Mouse (Mus musculus): ENCODE measurements at regions not wholly inside any gene's neighbourhood (a gene's known extent, or its start where the extent isn't known, plus 50 kb on each side); places are given as distances from the start of the nearest gene placed in this dataset.

DNA sequence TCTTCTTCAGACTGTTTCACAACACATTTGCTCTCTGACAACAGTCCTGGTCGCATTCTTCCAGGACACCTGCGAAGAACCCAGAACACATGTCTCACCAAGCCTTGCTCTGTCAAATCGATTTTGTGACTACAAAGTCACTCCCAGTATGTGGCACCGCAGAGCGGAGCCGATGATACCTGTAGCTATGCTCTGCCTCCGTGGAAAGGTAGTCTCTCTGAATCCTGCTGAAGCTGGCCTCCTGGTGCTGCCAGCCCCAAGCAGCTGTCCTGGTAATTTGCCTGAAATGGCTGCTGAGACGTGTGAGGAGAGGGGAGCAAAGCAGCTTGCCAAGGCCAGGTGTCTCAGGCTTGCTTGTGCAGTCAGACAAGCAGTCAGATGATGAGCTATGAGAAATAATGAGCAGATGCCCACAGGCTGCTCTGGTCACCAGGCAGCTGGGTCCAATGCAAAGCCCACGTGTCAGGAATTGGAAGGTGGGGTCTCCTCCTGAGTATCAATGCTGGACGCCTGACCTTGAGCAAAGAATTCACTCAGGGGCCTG, 100.4 kb upstream of the Nmnat3 start:
- no peak for TF ChIP-seq CTCF (conservative IDR thresholded peaks at IDR 0.05 in 1 of 2, IDR thresholded peaks at IDR 0.05 in 1 of 2; ENCODE audit: low read depth in 2 of 2, low read length in 2 of 2)
- TF ChIP-seq ZC3H11A (IDR thresholded peaks at IDR 0.05; ENCODE audit: low read depth, low read length), result no peak
- TF ChIP-seq SMC3 (IDR thresholded peaks at IDR 0.05; ENCODE audit: low read depth, low read length), result no peak
- TF ChIP-seq UBTF (IDR thresholded peaks at IDR 0.05; ENCODE audit: low read depth, low read length), result no peak
- no peak for TF ChIP-seq GABPA (IDR thresholded peaks at IDR 0.05; ENCODE audit: insufficient replicate concordance, low read depth, low read length)
- TF ChIP-seq POLR2AphosphoS2 (IDR thresholded peaks at IDR 0.05; ENCODE audit: low read depth, low read length), result no peak
- no peak for TF ChIP-seq ZKSCAN1 (IDR thresholded peaks at IDR 0.05; ENCODE audit: borderline replicate concordance, low read depth, low read length)
- no peak for TF ChIP-seq RCOR1 (conservative IDR thresholded peaks at IDR 0.05; ENCODE audit: low read depth, low read length)
- no peak for TF ChIP-seq POLR2A (IDR thresholded peaks at IDR 0.05; ENCODE audit: low read depth, low read length)
- no peak for TF ChIP-seq CHD2 (IDR thresholded peaks at IDR 0.05; ENCODE audit: low read length)
- no peak for TF ChIP-seq MEF2A (IDR thresholded peaks at IDR 0.05; ENCODE audit: borderline replicate concordance, low read depth, low read length)
- no peak for TF ChIP-seq USF1 (IDR thresholded peaks at IDR 0.05; ENCODE audit: low read depth, low read length)
- no peak for TF ChIP-seq IRF4 (IDR thresholded peaks at IDR 0.05; ENCODE audit: low read depth, low read length)
